In the genomic region with DNA sequence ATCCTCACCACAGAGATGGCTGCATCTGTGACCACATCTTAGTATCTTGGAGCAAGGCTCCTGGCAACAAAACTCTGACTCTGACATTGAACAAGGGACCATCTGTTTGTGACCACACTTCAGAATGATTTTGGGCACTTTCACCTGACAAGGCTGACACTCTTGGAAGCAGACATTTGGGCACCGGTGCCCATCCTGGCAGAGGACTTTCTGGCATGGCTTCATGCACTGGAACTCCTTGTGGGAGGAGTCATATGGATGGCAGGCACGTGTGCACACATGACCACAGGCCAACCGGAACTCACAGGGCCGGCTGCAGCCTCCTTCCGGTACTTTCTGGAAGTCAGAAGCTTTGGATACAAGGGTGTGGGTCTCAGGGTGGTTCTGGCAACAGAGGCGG, we compare ENCODE assay signal across 17 mouse cellular contexts. TPM values are rescaled to one million over a fixed set of nuclear protein-coding genes. Genes with fewer than 3 reads are reported as not detected.
DNase-seq lines count a peak whose midpoint lies in the region; ATAC-seq and TF ChIP-seq lines count a peak whose summit lies in the region.
"Had no signal": no experiment of that assay in that cellular context is flagged by ENCODE, and none has a peak within 500 bp of the region (broad histone marks: within the 10 kb centered on the region; RNA-seq: fewer than 3 reads in every experiment).

No protein-coding gene starts in this region.

- 23% methylated on average over 6 of the region's 6 CpGs for WGBS in cerebellum, adult 2 months
- 89% methylated on average over 6 of the region's 6 CpGs for WGBS in liver, embryonic 13.5 days (ENCODE audit: insufficient replicate concordance)
- WGBS in hindbrain, embryonic 13.5 days = 90% methylated on average over 6 of the region's 6 CpGs
- WGBS in heart, embryonic 10.5 days = 90% methylated on average over 6 of the region's 6 CpGs

- no peak overlapping the region for H3K27ac ChIP-seq in cerebellum, adult 2 months (ENCODE audit: insufficient read depth, low read length)
- H3K27ac ChIP-seq in liver, embryonic 13.5 days = peak overlapping the region; percentile 83
- H3K27ac ChIP-seq in hindbrain, embryonic 13.5 days = no peak overlapping the region
- H3K27ac ChIP-seq in heart, embryonic 10.5 days = no peak overlapping the region
- H3K27ac ChIP-seq: embryonic facial prominence, embryonic 12.5 days; forebrain, embryonic 15.5 days; heart, adult 2 months; hindbrain, postnatal 0 days had no signal

- TF ChIP-seq CTCF in cerebellum, adult 2 months (IDR thresholded peaks at IDR 0.05; ENCODE audit: borderline replicate concordance, insufficient read depth, low read depth, low read length) = no peak

- H3K9me3 ChIP-seq in liver, embryonic 13.5 days (replicated peaks) = no peaks in the 10 kb centered on the region
- no peaks in the 10 kb centered on the region for H3K9me3 ChIP-seq in hindbrain, embryonic 13.5 days
- H3K9me3 ChIP-seq in heart, embryonic 10.5 days = no peaks in the 10 kb centered on the region
- H3K9me3 ChIP-seq: embryonic facial prominence, embryonic 12.5 days; forebrain, embryonic 15.5 days; heart, embryonic 12.5 days had no signal

- H3K27me3 ChIP-seq in cerebellum, adult 2 months (ENCODE audit: control insufficient read depth, insufficient read depth, low read length) = no peaks in the 10 kb centered on the region
- H3K27me3 ChIP-seq in liver, embryonic 13.5 days = no peaks in the 10 kb centered on the region
- no peaks in the 10 kb centered on the region for H3K27me3 ChIP-seq in hindbrain, embryonic 13.5 days
- no peaks in the 10 kb centered on the region for H3K27me3 ChIP-seq in heart, embryonic 10.5 days (ENCODE audit: insufficient read depth, poor library complexity, severe bottlenecking)
- H3K27me3 ChIP-seq: embryonic facial prominence, embryonic 12.5 days; forebrain, embryonic 15.5 days; heart, embryonic 12.5 days had no signal

- H3K4me3 ChIP-seq in cerebellum, adult 2 months (replicated peaks; ENCODE audit: insufficient read depth, low read depth, low read length) = no peak overlapping the region
- no peak overlapping the region for H3K4me3 ChIP-seq in liver, embryonic 13.5 days (replicated peaks)
- no peak overlapping the region for H3K4me3 ChIP-seq in hindbrain, embryonic 13.5 days
- no peak overlapping the region for H3K4me3 ChIP-seq in heart, embryonic 10.5 days
- H3K4me3 ChIP-seq: embryonic facial prominence, embryonic 12.5 days; forebrain, embryonic 15.5 days; heart, adult 2 months; heart, embryonic 12.5 days had no signal

- no peak for TF ChIP-seq POLR2A in cerebellum, adult 2 months (IDR thresholded peaks at IDR 0.05; ENCODE audit: borderline replicate concordance, insufficient read depth, low read length)

- peaks cover 20% of the 10 kb centered on the region for H3K4me1 ChIP-seq in cerebellum, adult 2 months (ENCODE audit: control insufficient read depth, insufficient read depth, low read length)
- H3K4me1 ChIP-seq in liver, embryonic 13.5 days (replicated peaks) = peaks cover 54% of the 10 kb centered on the region
- H3K4me1 ChIP-seq in hindbrain, embryonic 13.5 days (replicated peaks) = no peaks in the 10 kb centered on the region
- peaks cover 13% of the 10 kb centered on the region for H3K4me1 ChIP-seq in heart, embryonic 10.5 days
- H3K4me1 ChIP-seq: embryonic facial prominence, embryonic 12.5 days; forebrain, embryonic 15.5 days had no signal

- no peak for ATAC-seq in liver, embryonic 13.5 days (ENCODE audit: low read depth)
- no peak for ATAC-seq in hindbrain, embryonic 13.5 days (ENCODE audit: low FRiP score)
- ATAC-seq: forebrain, embryonic 15.5 days had no signal

- peaks cover 100% of the 10 kb centered on the region for H3K36me3 ChIP-seq in liver, embryonic 13.5 days
- peaks cover 100% of the 10 kb centered on the region for H3K36me3 ChIP-seq in hindbrain, embryonic 13.5 days
- H3K36me3 ChIP-seq in heart, embryonic 10.5 days = peaks cover 100% of the 10 kb centered on the region

- DNase-seq in cerebellum, adult 2 months = peak; percentile 37 to 54
- DNase-seq in cerebellum, adult 11 months = no peak
- no peak for DNase-seq in liver, embryonic 13.5 days
- DNase-seq in liver = no peak
- DNase-seq in cerebellum, adult 9-11 months = peak; percentile 50
- peak; percentile 23 to 43 for DNase-seq in cerebellum, postnatal 36 days
- no peak for DNase-seq in heart, embryonic 10.5 days (ENCODE audit: low spot score)
- DNase-seq: adrenal gland, postnatal 14 days; gastrocnemius, postnatal 10 days; heart, adult 2 months; heart, postnatal 36 days; kidney, adult 11 months had no signal

- no peak overlapping the region for H3K4me2 ChIP-seq in liver, embryonic 13.5 days
- no peak overlapping the region for H3K4me2 ChIP-seq in hindbrain, embryonic 13.5 days
- H3K4me2 ChIP-seq: embryonic facial prominence, embryonic 12.5 days; forebrain, embryonic 15.5 days; heart, embryonic 12.5 days had no signal

- H3K9ac ChIP-seq in liver, embryonic 13.5 days = no peak overlapping the region
- H3K9ac ChIP-seq in hindbrain, embryonic 13.5 days = no peak overlapping the region
- H3K9ac ChIP-seq: embryonic facial prominence, embryonic 12.5 days; forebrain, embryonic 15.5 days; heart, embryonic 12.5 days had no signal

RNA-seq across cellular contexts. Expression of gene Ddx27, which starts 23.3 kb away (rescaled TPM):
- 33.5 TPM in 2 replicates for polyA plus RNA-seq in cerebellum, adult 2 months (2012; rRNA removed)
- polyA plus RNA-seq in liver, embryonic 13.5 days (2015; fragmentation: Nextera tagmentation; extraction: Ambion mirVana) = 53.6 and 59.5 TPM in 2 replicates
- 37.3 and 38.0 TPM in 2 replicates for polyA plus RNA-seq in hindbrain, embryonic 13.5 days (2015; fragmentation: Nextera tagmentation; extraction: Ambion mirVana)
- polyA plus RNA-seq in heart, embryonic 10.5 days (2016; fragmentation: Nextera tagmentation; extraction: Ambion mirVana) = 46.4 and 59.4 TPM in 2 replicates

RNA-seq across cellular contexts. Expression of gene Znfx1, which starts 24.5 kb away (rescaled TPM):
- 25.4 and 25.9 TPM in 2 replicates for polyA plus RNA-seq in cerebellum, adult 2 months (2012; rRNA removed)
- polyA plus RNA-seq in liver, embryonic 13.5 days (2015; fragmentation: Nextera tagmentation; extraction: Ambion mirVana) = 7.0 and 8.2 TPM in 2 replicates
- 6.5 and 7.8 TPM in 2 replicates for polyA plus RNA-seq in hindbrain, embryonic 13.5 days (2015; fragmentation: Nextera tagmentation; extraction: Ambion mirVana)
- 6.5 and 7.3 TPM in 2 replicates for polyA plus RNA-seq in heart, embryonic 10.5 days (2016; fragmentation: Nextera tagmentation; extraction: Ambion mirVana)

RNA-seq across cellular contexts. Expression of gene Stau1, which starts 42.2 kb away (rescaled TPM):
- polyA plus RNA-seq in cerebellum, adult 2 months (2012; rRNA removed) = 52.2 and 54.9 TPM in 2 replicates
- polyA plus RNA-seq in liver, embryonic 13.5 days (2015; fragmentation: Nextera tagmentation; extraction: Ambion mirVana) = 24.2 and 33.2 TPM in 2 replicates
- 109 and 113 TPM in 2 replicates for polyA plus RNA-seq in hindbrain, embryonic 13.5 days (2015; fragmentation: Nextera tagmentation; extraction: Ambion mirVana)
- 60.3 and 69.0 TPM in 2 replicates for polyA plus RNA-seq in heart, embryonic 10.5 days (2016; fragmentation: Nextera tagmentation; extraction: Ambion mirVana)

Comparison
In these comparisons a context has a peak if more than half of its experiments do, and no peak if none do; other contexts are left out.
1. DNase-seq: peak in cerebellum, adult 2 months (2 of 2), cerebellum, adult 9-11 months (single experiment) and cerebellum, postnatal 36 days (2 of 2); none in cerebellum, adult 11 months (single experiment), liver, embryonic 13.5 days (single experiment), liver (single experiment) and heart, embryonic 10.5 days (single experiment).